Mouse (Mus musculus) thymus, postnatal 0 days (tissue): ENCODE results near the gene Dll1. TPM values are rescaled to one million over a fixed set of nuclear protein-coding genes. Genes with fewer than 3 reads are reported as not detected.
A peak's percentile ranks its signal among the peaks of the same experiment; 100 is the strongest.

Experiments
- DNase-seq: peaks from one replicate; pipeline ENCODE4 v3.0.0-alpha.2; 2015; ENCODE audit warnings: low spot score
- polyA plus RNA-seq: library from polyadenylated mRNA; unstranded; fragments of >200 nt; fragmentation: Nextera tagmentation; extraction: Ambion mirVana; gene quantifications from 2 replicates; pipeline ENCODE4 v1.2.1, GENCODE M21; 2015

Dll1 gene
- 4.2 and 4.7 TPM in 2 replicates for polyA plus RNA-seq

GRCm38 (mm10) chr17:15376494-15377181, at the start of gene Dll1:
Dll1 (minus strand) TSS chr17:15376872.
- no peak for DNase-seq

- no peak for DNase-seq
Observed at GRCm38 (mm10) chr17:15425931-15426330, 49.3 kb upstream of the Dll1 start.

GRCm38 (mm10) chr17:15423080-15423765, 46.6 kb upstream of the Dll1 start:
- DNase-seq, result no peak

GRCm38 (mm10) chr17:15422666-15423065, 46.0 kb upstream of the Dll1 start:
- no peak for DNase-seq

- DNase-seq, result no peak
Observed at GRCm38 (mm10) chr17:15421446-15421845, 44.8 kb upstream of the Dll1 start.

- no peak for DNase-seq
Observed at GRCm38 (mm10) chr17:15420021-15420603, 43.4 kb upstream of the Dll1 start.

GRCm38 (mm10) chr17:15419534-15419933, 42.9 kb upstream of the Dll1 start:
- DNase-seq, result peak; percentile 20

GRCm38 (mm10) chr17:15416596-15417215, 40.0 kb upstream of the Dll1 start:
- DNase-seq, result no peak

- no peak for DNase-seq
Observed at GRCm38 (mm10) chr17:15410861-15411260, 34.2 kb upstream of the Dll1 start.

- DNase-seq, result no peak
Observed at GRCm38 (mm10) chr17:15409261-15409660, 32.6 kb upstream of the Dll1 start.

GRCm38 (mm10) chr17:15406576-15406975, 29.9 kb upstream of the Dll1 start:
- no peak for DNase-seq

- DNase-seq, result no peak
Observed at GRCm38 (mm10) chr17:15401716-15402115, 25.0 kb upstream of the Dll1 start.

GRCm38 (mm10) chr17:15395997-15396675, 19.5 kb upstream of the Dll1 start, which contains the start of gene Fam120b:
Fam120b (plus strand) TSS chr17:15396202.
- DNase-seq, result peak; percentile 93

GRCm38 (mm10) chr17:15389356-15389755, 12.7 kb upstream of the Dll1 start:
- DNase-seq, result no peak

- DNase-seq, result no peak
Observed at GRCm38 (mm10) chr17:15388892-15389291, 12.2 kb upstream of the Dll1 start.

GRCm38 (mm10) chr17:15383360-15383759, 6.7 kb upstream of the Dll1 start:
- DNase-seq, result no peak

- DNase-seq, result no peak
Observed at GRCm38 (mm10) chr17:15381869-15382660, 5.4 kb upstream of the Dll1 start.

GRCm38 (mm10) chr17:15381092-15381860, 4.6 kb upstream of the Dll1 start:
- no peak for DNase-seq

GRCm38 (mm10) chr17:15380641-15381051, 4.0 kb upstream of the Dll1 start:
- no peak for DNase-seq
